Mouse (Mus musculus) layer of hippocampus, adult 18-20 months (tissue): ENCODE measurements at regions not wholly inside any gene's neighbourhood (a gene's known extent, or its start where the extent isn't known, plus 50 kb on each side); places are given as distances from the start of the nearest gene placed in this dataset.

Experiments
- DNase-seq, 2 experiments: peaks; one replicate each; pipeline ENCODE4 v3.0.0; 2022; ENCODE audit warnings: low spot score in 2 of 2

DNA sequence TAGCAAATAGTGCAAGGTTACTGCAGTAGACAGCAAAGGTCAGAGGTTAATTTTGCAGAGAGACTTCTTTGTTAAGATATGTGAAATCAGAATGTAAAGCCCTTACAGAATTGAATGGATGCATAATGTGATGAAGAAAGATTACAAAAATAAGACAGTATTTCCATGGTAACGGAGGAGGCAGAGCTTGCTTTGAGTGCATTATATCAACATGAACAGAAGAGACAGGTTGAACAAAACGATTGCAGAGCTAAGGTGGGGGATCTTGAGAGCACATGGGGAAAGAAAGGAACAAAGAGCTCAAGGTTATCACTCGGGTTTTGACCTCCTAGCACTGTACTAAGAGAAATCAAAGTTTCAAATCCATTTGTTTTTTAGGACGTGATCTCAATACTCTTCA lies 106.2 kb upstream of the Rap2b start:
- DNase-seq: no peak

DNA sequence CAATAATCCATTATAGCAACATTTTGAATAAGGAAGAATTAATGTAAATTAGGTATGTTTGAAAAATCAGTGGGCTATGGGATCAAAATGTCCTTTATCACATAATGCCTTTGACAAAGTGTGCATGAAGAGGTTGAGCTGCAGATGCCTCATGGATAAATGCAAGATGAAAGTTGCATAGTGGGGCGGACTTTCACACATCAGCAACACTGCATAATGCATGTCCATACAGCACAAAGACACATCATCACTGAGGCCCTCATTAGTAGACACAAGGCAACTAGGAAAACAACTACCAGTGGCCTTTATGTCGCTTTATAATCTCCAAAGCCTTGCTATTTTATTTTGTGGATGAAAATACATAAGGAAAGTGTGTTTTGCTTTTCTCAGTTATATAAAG lies 105.8 kb upstream of the Rap2b start:
- DNase-seq: no peak

DNA sequence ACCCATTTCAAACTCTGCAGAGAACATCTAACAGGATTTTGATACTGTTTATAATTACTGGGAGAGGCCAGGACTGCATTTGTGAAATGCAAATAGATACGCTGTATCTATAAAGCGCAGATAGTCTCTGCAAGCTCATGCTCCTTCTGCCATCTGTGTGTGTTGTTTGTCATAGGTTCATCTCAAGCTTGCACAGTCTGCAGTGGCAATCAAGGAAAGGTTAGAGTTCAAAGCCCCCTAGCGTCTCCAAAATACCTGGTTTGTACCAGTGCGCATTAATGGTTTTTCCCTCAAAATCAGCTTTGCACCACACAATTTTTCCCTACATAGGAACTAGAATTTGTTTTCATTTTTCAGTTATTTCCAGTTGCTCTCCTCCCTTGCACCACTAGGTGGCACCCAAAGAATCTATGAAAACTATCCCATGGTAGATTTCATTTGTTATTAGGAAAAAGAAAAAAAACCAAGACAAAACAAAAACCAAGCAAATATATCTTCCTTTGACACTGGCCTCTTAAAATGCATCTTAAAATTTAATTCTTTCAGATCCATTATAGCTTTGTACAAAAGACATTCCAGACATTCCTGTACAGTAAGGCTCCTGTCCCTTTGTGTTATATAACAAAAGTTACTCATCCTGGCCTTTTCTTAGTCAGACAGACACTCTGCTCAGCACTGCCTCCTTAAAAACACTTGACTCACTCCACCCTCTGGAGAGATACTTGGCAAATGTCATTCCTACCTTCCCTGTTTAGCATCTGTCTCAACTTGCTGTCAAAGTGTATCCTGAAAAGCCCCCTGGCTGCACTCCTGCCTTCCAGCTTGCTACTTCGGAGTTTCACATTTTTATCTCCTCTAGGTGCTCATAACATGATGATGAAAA lies 92.7 kb upstream of the Rap2b start:
- peak; percentile 55 to 90 for DNase-seq

DNA sequence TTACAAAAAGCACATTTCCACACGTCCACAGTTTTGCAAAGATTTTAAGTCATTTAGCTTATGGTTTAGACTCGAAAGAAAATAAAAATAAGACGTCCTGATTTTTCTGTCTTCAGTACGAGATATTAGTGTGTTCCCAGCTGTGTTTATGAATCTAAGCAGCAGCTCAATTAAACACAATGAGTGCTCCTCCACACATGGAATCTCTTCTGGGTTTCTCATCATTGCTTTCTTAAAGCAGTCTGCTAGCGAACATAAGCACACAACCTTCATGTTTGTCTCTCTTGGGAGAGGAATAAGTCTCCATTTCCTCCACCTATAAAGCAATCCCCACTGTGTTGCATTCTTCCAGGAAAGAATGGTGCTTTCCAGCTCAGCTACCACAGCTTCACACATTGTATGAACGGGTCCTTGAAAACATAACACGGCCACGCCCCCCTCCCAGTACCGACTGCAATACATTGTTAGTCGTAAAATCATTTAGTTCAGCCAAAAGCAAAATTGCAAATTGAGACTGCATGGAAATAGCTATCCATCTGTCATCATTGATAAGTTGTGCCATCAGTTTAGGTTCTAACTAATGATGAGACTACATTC lies 75.4 kb upstream of the Rap2b start:
- DNase-seq: peak in 1 of 2 experiments; percentile 70

DNA sequence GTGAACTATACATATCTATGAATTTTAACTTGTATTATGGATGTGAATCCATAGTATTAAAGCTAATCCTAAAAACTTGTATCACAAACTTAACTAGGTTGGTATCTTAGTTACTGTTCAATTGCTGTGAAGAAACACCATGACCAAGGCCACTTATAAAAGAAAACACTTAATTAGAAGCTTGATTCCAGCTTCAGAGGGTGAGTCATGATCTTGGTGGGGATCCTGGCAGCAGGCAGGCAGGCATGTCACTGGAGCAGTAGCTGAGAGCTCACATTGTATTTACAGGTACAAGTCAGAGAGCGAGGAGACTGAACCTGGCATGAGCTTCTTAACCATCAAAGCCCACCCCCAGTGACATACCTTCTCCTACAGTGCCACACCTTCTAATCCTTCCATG lies 73.2 kb upstream of the Rap2b start:
- DNase-seq: no peak

DNA sequence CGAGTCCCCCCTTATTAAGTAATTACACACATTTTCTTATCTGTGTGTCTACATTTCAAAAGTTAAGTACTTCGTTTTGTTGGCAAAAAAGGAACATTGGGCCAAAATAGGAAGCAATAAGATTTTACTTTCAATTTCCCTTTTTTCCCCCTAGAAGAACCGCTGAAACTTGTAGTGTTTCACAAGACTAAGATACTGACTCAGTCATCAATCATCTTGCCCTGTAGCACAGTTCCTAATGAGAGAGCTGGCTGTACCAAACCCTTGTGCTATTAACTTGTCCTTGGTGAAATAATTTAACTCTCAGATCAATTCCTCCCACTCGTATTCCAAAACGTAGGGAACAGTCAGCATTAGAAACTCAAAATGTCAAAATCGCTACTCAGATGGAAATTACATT lies 66.6 kb upstream of the Rap2b start:
- DNase-seq: no peak

DNA sequence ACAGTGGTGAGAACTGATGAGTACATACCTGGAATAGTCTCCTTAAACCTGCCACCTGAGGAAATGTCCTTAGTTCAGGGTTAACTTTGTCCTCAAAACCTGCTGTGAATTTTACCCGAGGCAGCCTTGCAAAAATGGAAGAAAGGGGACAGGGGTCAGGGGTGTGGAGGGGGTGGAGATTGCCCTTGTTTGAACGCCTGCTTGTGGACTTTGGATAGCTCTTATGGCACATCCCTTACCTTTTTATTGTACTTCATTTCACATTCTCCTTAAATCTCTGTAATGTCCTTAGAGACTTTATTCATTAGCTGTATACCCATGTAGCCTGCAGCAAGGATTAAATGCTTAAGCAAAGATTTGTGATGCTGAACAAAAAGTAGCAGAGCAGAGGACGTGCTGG lies 64.1 kb upstream of the Rap2b start:
- DNase-seq: no peak

DNA sequence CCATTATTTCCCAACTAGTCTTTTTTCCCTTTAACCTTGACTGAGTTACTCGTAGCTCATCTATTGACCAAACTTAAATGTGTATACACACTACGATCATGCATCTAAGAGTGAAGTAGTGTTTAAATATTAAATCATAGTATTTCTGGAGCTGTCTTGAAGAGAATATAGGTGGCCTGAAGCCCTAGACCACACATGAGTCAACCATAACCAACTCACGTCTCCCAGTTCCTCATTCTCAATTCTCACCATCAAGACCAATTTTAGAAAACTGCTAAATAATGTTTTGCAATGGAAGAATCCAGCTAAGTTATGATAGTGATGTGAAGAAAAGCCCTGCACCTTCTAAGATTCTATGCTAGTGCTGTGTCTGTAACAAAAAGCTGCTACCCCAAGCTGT lies 59.2 kb upstream of the Rap2b start:
- DNase-seq: no peak

DNA sequence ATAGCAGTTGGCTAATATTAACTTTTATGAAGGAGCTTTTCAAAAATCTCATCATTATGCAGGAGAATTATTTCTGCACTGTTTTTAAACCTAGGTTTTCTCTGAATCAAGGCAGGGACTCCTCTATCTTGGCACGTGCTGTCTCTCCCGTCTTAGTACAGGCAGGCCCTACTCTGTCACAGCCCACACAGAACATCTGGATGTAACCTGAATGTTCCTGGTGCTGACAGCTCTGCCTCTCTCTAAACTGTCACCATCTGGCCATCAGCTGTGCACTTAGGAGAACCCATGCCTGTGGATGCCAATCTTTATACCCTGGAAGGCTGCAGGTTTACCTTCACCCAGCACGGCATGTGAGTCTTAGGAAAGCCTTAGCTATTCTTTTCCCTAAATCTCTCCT lies 58.0 kb upstream of the Rap2b start:
- DNase-seq: no peak

DNA sequence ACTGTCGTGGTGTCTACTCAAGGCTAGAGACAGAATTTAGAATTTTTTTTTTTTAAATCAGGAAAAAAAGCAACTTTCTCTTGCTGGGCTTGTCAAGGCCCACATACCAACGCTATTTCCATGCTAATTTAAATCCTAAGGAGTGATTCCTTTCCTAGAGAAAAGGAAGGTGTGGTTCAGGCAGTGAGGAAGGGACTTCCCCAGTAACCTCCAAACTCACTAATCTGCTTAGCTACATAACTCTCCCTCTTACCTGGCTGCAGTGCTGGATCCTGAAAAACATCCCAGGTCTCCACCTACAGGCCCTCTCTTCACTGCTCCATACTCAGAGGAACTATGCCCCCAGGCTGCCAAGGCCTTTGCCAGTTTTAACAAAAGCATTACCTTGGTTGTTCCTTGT lies 55.1 kb upstream of the Rap2b start:
- DNase-seq: no peak

DNA sequence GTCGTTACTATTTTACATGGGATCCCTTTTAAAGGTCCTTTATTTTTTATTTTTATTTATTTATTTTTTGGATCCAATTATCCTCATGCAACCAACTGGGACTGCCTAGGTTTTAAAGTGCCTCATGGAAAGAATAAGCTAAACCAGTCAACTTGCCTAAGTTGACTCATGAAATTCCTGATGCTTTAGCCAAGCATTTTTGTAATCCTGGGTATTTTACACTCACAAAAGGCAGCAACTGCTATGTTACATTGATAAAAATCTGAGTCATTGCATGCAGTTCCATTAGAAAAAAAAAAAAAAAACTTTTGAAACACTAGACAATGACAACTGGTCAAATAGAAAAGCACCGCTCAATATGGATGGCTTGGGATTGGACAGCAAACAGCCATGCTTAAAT lies 52.7 kb upstream of the Rap2b start:
- DNase-seq: no peak

DNA sequence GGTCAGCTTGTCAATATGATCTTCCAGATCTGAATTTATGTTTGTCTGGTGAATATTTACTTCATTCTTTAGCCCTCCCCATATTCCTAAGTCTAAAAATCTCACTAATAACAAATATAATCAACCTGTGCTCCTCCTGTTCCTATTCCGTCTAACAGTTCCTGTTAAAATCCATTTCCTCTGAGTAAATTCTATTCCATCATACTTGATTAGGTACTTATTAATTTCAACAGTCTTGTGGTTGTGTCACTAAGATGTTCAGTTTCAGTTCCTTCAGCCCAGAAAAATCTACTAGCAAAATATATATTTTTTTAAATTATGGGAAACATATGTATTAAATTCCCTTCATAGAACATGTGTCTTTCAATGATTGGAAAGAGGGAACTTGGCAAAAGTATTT lies 52.2 kb upstream of the Rap2b start:
- no peak for DNase-seq
